Mouse (Mus musculus) left cerebral cortex, postnatal 10 days (tissue): ENCODE measurements around the gene Mrpl22. TPM values are rescaled to one million over a fixed set of nuclear protein-coding genes. Genes with fewer than 3 reads are reported as not detected.
"Not testable (repeated sequence)": the region's sequence is repeated elsewhere in the genome, so short reads cannot be mapped to it uniquely, and the experiment has no call there.

ENCODE experiments used
- DNase-seq, 2 experiments: peaks; one replicate each; pipeline ENCODE4 v3.0.0; 2021 to 2022; ENCODE audit warnings: low spot score in 2 of 2, mixed read lengths in 1 of 2; ENCODE audit errors: extremely low spot score in 1 of 2
- intact Hi-C: fragments of 180-260 bp; cut with DNase I; formaldehyde crosslinking; loops from one replicate; pipeline ENCODE4 v1.15.1; 2025
- total RNA-seq, 2 experiments: library from RNA; stranded (reverse); gene quantifications; 2 replicates each; pipeline ENCODE4 v1.2.3; 2021

The Mrpl22 gene
- total RNA-seq, 2 experiments from 2014 or later = 31.0 to 38.0 TPM

DNA sequence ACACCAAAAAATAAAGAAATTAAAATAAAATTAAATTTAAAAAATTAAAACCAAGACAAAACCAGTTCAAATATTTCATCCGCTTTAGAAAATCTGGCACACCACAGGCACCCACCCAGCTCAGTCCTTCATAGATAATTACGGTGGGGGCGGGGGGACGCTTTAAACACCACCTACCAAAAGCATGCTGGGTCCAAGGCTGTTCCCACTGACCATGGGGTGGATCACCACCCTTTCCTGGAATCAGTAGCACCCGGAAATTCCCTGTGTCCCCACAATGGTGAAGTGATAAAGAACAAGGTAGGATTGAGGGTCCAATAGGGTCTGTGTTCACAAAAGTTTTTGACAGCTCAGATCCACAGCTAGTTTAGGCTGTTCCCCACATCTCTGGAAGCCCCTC, 44.4 kb downstream of the Mrpl22 start:
- intact Hi-C loops = no loop called here

DNA sequence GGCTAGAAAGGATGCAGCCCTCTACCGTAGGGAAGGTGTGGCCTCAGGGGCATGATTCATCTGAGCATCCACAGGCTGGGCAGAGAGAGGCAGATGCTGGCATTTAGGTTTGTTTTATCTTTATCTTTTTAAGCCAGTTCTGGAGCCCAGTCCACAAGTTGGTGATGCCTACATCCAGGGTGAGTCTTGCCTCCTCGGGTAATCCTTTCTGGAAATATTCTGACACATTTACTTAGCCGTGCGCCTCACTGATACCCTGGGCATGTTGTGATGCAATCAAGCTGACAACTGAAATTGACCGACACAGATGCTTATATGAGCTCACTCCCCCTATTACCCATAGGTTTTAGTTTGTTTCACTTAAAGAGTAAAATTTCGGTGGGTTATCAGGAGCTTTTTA, 45.4 kb downstream of the Mrpl22 start:
- DNase-seq = no peak
- intact Hi-C loops = no loop called here

More for the DNA sequence above, 44.4 kb downstream of the Mrpl22 start:
- no peak for DNase-seq

DNA sequence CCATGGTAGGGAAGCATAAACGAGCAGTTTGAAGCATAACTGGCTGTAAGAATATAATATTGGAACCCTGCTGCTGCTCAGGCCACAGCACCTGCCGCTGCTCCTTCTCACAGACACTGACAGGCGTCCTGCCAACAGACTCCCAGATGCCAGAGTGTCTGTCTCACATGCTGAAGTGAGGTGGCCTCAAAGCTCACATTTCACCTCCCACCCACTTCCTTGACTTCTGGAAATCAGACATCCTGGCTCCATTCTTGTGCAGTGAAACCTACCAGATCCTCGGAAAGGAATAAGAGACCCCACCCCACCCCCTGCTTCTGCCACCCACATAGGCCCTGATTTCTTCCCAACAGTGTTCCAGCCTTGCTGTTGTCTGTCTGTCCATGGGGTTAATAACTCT, 52.3 kb downstream of the Mrpl22 start:
- intact Hi-C loops = loop anchor here (2.0 kb wide), 1 partner anchor 45 kb away; no protein-coding TSS in a partner anchor
- DNase-seq = peak in 1 of 2 experiments; percentile 51

DNA sequence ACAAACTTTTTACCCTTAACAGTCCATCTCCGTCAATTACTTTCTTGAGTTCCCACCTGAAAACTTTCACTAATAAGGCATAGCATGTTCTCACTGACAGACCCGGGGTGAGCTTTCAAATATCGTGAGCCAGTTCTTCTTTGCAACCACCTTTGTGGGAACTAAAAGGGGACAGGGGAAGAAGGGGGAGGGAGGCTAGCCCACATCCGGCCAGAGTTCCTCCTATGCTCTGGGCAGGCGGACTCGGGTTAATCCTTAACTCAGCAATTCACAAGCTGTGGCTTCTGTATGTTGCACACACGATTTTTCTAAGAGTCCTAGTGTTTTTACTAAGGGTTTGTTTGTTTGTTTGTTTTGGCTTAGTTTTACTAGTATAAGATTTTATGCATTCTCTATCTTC, 52.9 kb downstream of the Mrpl22 start:
- peak in 1 of 2 experiments; percentile 47 for DNase-seq
- intact Hi-C loops = loop anchor here (2.0 kb wide), 1 partner anchor 46 kb away; no protein-coding TSS in a partner anchor

DNA sequence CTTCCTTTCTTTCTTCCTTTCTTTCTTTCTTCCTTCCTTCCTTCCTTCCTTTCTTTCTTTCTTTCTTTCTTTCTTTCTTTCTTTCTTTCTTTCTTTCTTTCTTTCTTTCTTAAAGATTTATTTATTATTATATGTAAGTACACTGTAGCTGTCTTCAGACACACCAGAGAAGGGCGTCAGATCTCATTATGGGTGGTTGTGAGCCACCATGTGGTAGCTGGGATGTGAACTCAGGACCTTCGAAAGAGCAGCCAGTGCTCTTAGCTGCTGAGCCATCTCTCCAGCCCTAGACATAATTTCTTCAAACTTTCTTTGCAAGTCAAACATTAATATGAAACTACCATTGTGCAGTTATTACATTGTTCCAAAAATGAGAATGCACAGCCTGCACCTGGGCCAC, 53.4 kb downstream of the Mrpl22 start:
- intact Hi-C loops = loop anchor here (2.0 kb wide), 1 partner anchor 46 kb away; no protein-coding TSS in a partner anchor
- DNase-seq = not testable (repeated sequence)

DNA sequence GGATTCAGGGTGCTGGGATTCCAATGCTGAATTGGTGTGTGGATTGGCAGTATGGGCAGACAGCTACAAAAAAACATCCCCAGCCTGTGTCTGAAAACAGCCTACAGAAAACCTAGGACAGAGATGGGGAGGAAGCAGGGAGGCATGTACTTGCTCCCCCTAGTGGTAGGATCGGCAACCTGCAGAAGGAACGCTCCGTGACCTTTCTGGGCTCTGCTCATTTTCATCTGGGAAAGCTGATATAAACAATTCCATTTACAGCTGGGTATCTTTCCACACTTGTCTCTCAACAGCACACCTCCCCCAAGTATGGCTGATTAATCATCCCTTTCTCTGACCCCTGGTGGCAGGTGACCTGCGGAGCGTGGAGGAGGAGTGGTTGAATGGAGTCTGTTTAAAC, 54.2 kb downstream of the Mrpl22 start:
- intact Hi-C loops = loop anchor here (2.0 kb wide), 1 partner anchor 47 kb away; no protein-coding TSS in a partner anchor
- peak; percentile 31 to 64 for DNase-seq

DNA sequence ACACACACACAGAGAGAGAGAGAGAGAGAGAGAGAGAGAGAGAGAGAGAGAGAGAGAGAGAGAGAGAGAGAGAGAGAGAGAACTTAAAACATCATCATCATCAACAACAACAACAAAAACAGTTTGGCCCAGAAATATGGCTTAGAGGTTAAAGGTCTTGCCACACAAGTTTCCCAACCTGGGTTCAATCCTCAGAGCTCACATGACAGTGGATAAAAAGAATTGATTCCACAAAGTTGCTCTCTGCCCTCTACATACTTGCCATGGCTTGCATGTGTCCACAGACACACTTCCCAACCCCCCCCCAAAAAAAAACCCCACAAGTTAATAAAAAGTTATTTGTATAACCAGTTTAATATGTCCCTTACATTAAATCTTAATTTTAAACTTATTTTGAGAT, 55.0 kb downstream of the Mrpl22 start:
- intact Hi-C loops = no loop called here
- no peak for DNase-seq

DNA sequence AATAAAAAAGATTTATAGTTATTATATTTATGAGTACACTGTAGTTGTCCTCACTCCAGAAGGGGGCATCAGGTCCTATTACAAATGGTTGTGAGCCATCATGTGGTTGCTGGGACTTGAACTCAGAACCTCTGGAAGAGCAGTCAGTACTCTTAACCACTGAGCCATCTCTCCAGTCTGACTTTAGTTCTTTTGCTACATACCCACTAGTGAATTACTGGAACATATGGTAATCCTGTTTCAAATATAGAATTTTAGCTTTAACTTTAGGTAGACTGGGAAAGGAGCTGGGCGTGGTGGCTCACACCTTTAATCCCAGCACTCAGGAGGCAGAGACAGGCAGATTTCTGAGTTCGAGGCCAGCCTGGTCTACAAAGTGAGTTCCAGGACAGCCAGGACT, 56.6 kb downstream of the Mrpl22 start:
- DNase-seq, intact Hi-C loops: not testable (repeated sequence)

Other genes starting within 250 kb of the Mrpl22 start
- gene Larp1, start 162.6 kb upstream of the Mrpl22 start, total RNA-seq = 10 to 100 TPM; 86.2 to 89.1 TPM
- gene Gm12248, start 78.5 kb upstream of the Mrpl22 start, total RNA-seq = not detected
- gene Cnot8, start 67.5 kb upstream of the Mrpl22 start, total RNA-seq = 10 to 100 TPM; 50.4 to 51.1 TPM
- 10 to 100 TPM; 15.7 to 17.8 TPM for gene Gemin5, start 3.1 kb upstream of the Mrpl22 start, total RNA-seq
- gene Igtp, start 27.9 kb downstream of the Mrpl22 start, total RNA-seq = 1 to 10 TPM; 1.1 to 1.9 TPM
- 1 to 10 TPM; 1.2 to 1.5 TPM for gene Irgm2, start 28.0 kb downstream of the Mrpl22 start, total RNA-seq
- gene 4930438A08Rik, start 103.1 kb downstream of the Mrpl22 start, total RNA-seq = not detected
- 10 to 100 TPM; 19.2 to 21.4 TPM for gene Zfp692, start 135.4 kb downstream of the Mrpl22 start, total RNA-seq
- 10 to 100 TPM; 47.7 to 50.4 TPM for gene Zfp672, start 158.7 kb downstream of the Mrpl22 start, total RNA-seq
- gene Sh3bp5l, start 159.1 kb downstream of the Mrpl22 start, total RNA-seq = 10 to 100 TPM; 55.5 to 60.8 TPM
- gene Lypd8, start 207.4 kb downstream of the Mrpl22 start, total RNA-seq = not detected
- gene 1810065E05Rik, start 249.4 kb downstream of the Mrpl22 start, total RNA-seq = not detected